Mouse (Mus musculus) gastrocnemius, postnatal 10 days (tissue): Measurements from ENCODE around the gene Tomm40l. TPM values are rescaled to one million over a fixed set of nuclear protein-coding genes. Genes with fewer than 3 reads are reported as not detected.
"Not testable (repeated sequence)": the region's sequence is repeated elsewhere in the genome, so short reads cannot be mapped to it uniquely, and the experiment has no call there.

Experiments used
- DNase-seq: peaks from one replicate; pipeline ENCODE4 v3.0.0; 2021; ENCODE audit warnings: mixed read lengths
- total RNA-seq, 2 experiments: library from RNA; stranded (reverse); gene quantifications; 2 replicates each; pipeline ENCODE4 v1.2.3; 2021

The Tomm40l gene
- total RNA-seq, 2 experiments from 2014 or later, result 42.2 to 44.7 TPM

GRCm38 (mm10) chr1:171250680-171251593, 28.6 kb upstream of the Tomm40l start, which contains the start of gene Ndufs2:
Gene Ndufs2, minus strand, starts transcription at chr1:171251388.
- DNase-seq, result peak; percentile 49

- DNase-seq, result peak; percentile 56
These were observed 27.7 kb upstream of the Tomm40l start, which contains the start of gene Adamts4 for GRCm38 (mm10) chr1:171249913-171250600. Gene Adamts4, plus strand, starts transcription at chr1:171250421.

- DNase-seq, result no peak
These were observed 26.3 kb upstream of the Tomm40l start for GRCm38 (mm10) chr1:171248386-171249226.

- DNase-seq, result no peak
These were observed 25.6 kb upstream of the Tomm40l start for GRCm38 (mm10) chr1:171247916-171248315.

- DNase-seq, result no peak
These were observed 25.1 kb upstream of the Tomm40l start for GRCm38 (mm10) chr1:171247453-171247841.

GRCm38 (mm10) chr1:171246709-171247452, 24.6 kb upstream of the Tomm40l start:
- peak; percentile 98 for DNase-seq

- no peak for DNase-seq
These were observed 23.0 kb upstream of the Tomm40l start for GRCm38 (mm10) chr1:171245353-171245752.

- not testable (repeated sequence) for DNase-seq
These were observed 19.6 kb upstream of the Tomm40l start for GRCm38 (mm10) chr1:171241952-171242351.

GRCm38 (mm10) chr1:171240911-171241310, 18.6 kb upstream of the Tomm40l start:
- no peak for DNase-seq

GRCm38 (mm10) chr1:171239992-171240744, 17.9 kb upstream of the Tomm40l start:
- no peak for DNase-seq

GRCm38 (mm10) chr1:171238463-171238862, 16.1 kb upstream of the Tomm40l start:
- peak; percentile 47 for DNase-seq

- no peak for DNase-seq
These were observed 15.1 kb upstream of the Tomm40l start for GRCm38 (mm10) chr1:171237438-171237837.

- DNase-seq, result no peak
These were observed 13.5 kb upstream of the Tomm40l start for GRCm38 (mm10) chr1:171235791-171236190.

GRCm38 (mm10) chr1:171234538-171234937, 12.2 kb upstream of the Tomm40l start:
- no peak for DNase-seq

- no peak for DNase-seq
These were observed 11.8 kb upstream of the Tomm40l start, which contains the start of gene Fcer1g for GRCm38 (mm10) chr1:171234126-171234525. Gene Fcer1g, minus strand, starts transcription at chr1:171234365.

- no peak for DNase-seq
These were observed 10.8 kb upstream of the Tomm40l start for GRCm38 (mm10) chr1:171232800-171233730.

GRCm38 (mm10) chr1:171232348-171232747, 10.0 kb upstream of the Tomm40l start:
- DNase-seq, result no peak

- DNase-seq, result no peak
These were observed 9.5 kb upstream of the Tomm40l start for GRCm38 (mm10) chr1:171231844-171232243.

- DNase-seq, result no peak
These were observed 7.9 kb upstream of the Tomm40l start for GRCm38 (mm10) chr1:171230215-171230614.
